Mouse (Mus musculus) heart, postnatal 25 days (tissue): ENCODE data around the gene Akt1. TPM values are rescaled to one million over a fixed set of nuclear protein-coding genes. Genes with fewer than 3 reads are reported as not detected.

ENCODE experiments used
- DNase-seq: peaks from one replicate; pipeline ENCODE4 v3.0.0; 2022; ENCODE audit warnings: low spot score
- intact Hi-C: fragments of 180-260 bp; cut with DNase I; formaldehyde crosslinking; loops from one replicate; pipeline ENCODE4 v1.15.1; 2025
- total RNA-seq, 2 experiments: library from RNA; stranded (reverse); gene quantifications; 2 replicates each; pipeline ENCODE4 v1.2.3; 2021

Gene Akt1
- total RNA-seq, 2 experiments from 2014 or later = 206 to 215 TPM

DNA sequence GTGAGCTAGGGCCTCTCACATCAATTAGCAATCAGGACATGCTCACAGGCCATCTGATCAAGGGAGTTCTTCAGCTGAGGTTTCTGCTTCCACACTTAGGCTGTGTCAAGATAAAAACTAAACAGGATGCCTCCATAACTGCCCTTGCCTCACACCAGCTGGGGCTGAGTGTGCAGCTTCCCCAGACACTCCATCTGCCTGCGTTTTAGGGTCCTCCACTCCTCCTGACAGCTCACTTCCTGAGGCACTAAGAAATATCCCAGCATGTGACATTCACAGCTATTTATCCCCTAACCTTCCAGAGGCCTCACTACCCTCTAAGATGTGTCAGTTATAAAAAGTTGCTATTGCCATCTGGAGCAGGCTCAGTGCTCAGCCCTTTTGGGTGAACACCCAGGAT lies 43.2 kb downstream of the Akt1 start:
- intact Hi-C loops = no loop called here
- DNase-seq = no peak

DNA sequence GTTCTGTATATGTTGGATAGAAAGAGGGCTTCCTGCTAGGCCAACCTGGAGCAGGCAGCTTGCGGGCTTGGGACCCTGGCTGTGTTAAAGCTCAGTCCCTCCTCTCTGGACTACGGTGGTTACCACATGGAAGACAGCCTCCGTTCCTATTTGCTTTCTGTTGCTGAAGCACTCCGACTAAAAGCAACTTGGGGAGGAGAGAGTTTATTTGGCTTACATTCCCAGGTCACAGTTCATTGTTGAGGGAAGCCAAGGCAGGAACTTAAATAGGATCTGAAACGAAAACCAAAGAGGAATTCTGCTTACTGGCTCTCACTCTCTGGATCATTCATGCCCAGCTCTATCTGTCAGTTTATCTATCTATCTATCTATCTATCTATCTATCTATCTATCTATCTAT lies 43.9 kb downstream of the Akt1 start:
- intact Hi-C loops = no loop called here
- DNase-seq = no peak

DNA sequence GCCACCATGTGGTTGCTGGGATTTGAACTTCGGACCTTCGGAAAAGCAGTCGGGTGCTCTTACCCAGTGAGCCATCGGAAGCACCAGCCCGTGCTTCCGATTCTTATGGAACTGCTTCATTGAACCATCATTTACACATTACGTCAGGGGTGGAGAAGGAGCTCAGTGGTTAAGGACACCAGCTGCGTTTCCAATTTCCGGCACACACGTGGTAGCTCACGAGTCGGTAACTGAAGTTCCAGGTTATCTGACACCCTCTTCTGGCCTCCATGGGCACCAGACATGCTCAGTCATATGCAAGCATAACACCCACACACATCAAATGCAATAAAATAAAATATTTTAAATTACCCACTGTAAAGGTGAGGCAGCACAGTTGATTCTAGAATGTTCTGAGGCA lies 44.7 kb downstream of the Akt1 start:
- intact Hi-C loops = no loop called here
- no peak for DNase-seq

DNA sequence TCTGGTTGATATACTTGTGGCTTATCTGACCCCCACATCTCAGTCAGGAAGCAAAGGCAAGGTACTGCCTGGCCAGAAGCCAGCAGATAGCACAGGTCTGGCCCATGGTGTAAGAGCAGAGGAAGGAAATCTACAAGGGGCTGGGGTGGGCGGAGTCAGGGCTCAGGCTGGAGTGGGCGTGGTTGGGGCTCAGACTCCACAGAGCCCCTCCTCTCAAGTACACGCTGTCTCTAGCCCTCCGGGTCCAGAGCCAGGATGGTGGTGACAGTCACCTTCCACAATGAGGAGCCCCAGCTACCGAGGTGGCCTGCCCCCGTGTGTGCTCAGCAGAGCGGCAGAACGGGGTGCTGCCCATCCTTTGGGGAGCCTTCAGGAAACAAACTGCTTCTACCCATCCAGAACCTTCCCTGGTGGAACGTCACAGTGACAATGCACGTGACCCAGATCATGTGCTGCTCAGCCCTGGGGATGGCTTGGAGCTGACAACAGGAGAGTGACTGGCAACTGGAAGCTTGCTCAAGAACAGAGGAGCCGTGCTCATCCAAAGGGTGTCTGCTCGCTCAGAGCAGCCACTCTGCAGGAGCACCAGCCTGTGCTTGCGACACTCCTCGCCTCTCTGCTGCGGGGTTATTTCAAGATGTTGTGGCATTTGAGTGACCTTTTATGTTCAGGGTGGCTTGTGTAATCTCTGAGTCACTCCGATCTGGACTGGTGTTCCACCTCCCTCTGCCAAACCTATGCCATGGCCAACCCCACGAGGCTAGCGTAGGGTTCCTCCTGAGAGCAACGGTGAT lies 45.6 kb downstream of the Akt1 start:
- intact Hi-C loops = no loop called here
- peak; percentile 39 for DNase-seq

DNA sequence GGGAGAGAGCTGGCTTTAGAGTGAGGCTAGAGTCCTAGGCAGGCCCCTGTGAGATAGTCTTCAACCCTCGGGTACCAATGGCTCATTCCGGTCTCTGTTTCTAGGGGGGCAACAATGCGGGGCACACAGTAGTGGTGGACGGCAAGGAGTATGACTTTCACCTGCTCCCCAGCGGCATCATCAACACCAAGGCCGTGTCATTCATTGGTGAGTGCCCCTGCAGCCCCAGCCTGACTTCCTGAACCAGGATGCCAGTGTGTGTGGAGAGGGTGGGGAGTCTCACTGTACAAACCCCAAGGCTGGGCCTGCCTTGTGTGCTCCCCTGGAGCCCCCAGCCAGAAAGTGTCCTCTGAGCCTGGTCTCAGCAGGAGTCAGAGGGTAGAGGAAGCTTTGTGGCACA lies 46.5 kb downstream of the Akt1 start:
- intact Hi-C loops = no loop called here
- DNase-seq = no peak

DNA sequence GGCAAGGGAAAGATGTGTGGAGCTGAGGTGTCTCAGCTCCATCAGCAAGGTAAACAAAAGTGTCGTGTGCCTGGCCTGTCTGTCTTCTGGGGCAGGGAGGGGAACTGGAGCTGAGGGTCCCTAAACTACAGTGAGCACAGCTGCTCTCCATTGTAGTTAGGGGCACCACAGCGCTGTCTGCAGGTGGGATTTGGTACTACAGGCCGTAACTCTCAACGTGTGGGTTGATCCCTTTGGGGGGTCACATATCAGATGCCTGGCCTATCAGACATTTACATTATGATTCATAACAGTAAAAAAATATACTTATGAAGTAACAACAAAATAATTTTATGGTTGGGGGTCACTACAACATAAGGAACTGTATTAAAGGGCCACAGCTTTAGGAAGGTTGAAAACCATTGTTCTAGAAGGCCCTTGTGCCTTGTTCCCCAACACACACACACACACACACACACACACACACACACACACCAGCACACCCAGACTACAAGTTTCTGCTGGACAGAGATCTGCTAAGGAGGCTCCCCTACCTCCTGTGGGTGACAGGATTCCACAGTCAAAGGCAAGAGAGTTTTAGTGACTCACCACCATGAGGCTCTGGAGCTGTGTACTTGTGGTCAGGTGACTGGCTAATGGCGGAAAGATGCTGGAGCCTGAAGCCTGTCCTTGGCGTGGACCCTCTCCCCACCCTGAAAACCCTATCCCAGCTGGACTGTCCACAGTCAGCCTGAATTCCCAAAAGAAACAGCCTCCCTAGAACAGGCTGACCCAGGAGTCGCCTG lies 47.4 kb downstream of the Akt1 start:
- DNase-seq = no peak
- intact Hi-C loops = no loop called here

DNA sequence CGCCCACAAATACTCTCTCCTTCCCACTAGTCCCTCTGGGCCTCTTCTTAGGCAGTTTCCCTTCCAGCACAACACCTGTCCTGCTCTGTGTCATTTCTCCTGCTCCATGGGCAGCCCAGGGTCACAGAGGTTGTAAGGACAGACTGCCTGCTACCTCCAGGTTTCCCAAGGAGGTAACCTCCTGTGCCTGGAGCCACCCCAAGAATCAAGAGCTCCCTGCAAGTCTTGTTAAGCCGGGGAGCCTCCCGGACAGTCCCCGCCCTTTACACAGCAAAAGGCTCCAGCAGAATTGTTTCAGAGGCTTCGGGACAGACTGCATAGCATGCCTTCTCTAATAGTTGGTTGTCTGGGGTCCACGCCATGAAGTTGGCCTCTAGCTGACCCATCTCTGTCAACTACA lies 48.2 kb downstream of the Akt1 start:
- DNase-seq = no peak
- intact Hi-C loops = no loop called here

DNA sequence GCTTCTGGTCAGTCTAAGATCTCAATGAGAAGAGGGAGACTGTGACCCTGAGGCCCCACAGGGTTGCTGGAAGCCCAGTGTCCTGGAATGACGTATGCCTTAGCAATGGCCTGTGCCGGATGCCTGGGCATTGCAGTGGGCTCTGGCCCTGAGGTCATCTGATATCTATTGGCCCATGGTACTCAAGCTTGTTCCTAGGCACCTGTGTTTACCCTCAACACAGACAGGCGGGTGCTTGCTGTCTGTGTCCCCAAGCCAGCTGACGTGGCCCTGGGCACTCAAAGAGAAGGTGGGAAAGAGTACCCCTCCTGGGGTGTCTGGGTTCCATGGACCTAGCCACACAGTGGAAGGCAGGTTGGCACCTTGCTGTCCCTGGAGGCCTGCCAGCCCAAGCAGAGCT lies 49.0 kb downstream of the Akt1 start:
- DNase-seq = no peak
- intact Hi-C loops = no loop called here

DNA sequence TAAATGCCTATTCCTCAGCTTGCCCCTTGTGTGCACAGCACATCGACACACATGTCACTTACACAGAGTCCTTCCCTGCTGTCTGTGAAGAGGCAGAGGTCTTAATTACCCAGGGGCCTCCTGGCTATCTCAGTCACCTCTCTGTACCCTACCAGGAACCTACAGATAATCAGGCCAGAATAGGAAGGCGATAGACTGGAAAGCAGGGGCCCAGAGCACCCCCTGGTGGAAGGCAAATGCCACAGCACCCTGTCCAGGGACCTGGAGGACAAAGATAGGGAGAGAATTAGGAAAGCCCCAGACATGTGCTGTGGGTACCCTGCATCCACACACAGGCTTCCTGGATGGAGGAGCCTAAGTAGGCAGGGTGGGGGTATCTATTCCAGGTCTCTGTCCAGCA lies 50.9 kb downstream of the Akt1 start:
- DNase-seq = no peak

DNA sequence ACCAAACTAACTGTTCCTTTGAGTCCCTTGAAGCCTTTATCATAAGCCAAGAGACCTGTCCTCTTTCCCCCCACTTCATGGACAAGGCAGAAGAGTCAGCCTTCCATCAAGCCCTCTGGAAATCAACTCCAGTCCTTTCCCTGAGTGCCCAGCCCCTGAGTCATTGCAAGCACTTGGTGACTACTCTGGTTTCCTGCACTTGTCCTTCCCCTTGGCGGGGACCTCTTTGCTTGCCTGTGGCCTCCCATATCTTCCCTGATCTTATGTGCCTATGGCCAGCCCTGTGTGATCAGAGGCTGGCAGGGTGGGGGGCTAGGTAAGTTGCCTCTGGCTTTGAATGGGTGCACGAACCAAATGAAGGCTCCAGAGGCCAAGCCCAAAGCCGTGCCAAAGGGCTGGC lies 52.8 kb downstream of the Akt1 start:
- DNase-seq = no peak
- intact Hi-C loops = no loop called here

More for the DNA sequence above, 50.9 kb downstream of the Akt1 start:
- intact Hi-C loops = loop anchor here (1.0 kb wide), 1 partner anchor 71 kb away; no protein-coding TSS in a partner anchor

DNA sequence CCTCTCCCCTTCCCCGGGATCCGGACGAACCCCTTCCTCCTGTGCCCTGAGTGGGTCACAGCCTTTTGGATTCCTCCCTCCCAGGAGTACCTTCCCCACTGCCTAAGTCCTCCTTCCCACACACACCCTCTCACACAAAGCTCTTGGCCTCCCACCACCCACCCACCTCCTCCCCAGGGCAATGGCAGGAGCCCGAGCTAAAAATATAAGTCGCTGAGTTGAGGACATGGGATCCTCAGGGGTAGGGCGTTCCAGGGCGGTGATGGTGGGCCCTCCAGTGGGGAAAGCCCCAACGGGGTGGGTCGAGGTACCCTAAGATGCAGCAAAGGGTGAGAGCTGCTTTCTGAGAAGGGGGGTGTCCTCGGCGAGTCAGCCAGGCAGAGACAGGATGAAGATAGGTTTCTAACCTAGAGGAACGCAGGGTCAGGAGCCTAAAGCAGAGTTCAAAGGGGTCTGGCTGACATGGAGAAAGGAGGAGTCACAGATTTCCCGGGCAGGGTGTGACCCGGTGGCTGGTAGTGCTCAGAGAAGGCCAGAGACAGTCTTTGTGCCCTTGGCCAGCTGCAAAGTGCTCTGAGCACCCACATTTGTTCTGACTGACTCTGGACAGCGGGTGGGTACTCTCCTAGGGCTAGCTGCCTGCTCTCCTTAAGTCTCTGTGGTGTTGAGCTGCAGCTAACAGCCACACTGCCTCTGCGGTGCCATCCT lies 54.2 kb downstream of the Akt1 start:
- no peak for DNase-seq
- intact Hi-C loops = no loop called here

DNA sequence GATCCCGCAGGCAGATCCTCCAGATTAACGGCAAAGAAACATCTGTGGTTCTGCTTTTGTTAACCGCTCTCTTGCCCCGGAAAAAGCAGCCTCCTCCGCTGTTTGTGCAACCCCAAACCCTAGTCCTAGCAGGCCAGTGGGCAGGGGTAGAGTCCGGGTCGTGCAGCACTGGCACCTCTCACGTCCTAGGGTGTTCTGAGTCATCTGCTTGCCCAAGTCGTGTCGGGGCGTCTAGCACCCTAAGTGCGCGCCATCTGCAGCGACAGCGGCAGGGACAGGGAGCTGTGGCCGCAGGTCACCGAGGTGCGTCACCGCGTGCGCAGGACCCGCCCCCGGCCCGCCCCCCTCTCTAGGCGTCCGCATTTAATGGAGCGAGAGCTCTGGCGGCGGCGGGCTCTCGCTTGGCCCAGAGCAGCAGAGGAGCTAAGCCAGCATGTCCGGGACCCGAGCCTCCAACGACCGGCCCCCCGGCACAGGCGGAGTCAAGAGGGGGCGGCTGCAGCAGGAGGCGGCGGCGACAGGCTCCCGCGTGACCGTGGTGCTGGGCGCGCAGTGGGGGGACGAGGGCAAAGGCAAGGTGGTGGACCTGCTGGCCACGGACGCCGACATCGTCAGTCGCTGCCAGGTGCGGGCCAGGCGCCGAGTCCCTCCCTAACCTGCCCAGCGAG lies 54.9 kb downstream of the Akt1 start, which contains the start of gene Adssl1:
Adssl1 (plus strand) TSS at position 360 of the 668 bp plus-strand sequence.
- intact Hi-C loops = loop anchor here (5.0 kb wide), 1 partner anchor 123 kb away; no protein-coding TSS in a partner anchor
- DNase-seq = peak; percentile 53

DNA sequence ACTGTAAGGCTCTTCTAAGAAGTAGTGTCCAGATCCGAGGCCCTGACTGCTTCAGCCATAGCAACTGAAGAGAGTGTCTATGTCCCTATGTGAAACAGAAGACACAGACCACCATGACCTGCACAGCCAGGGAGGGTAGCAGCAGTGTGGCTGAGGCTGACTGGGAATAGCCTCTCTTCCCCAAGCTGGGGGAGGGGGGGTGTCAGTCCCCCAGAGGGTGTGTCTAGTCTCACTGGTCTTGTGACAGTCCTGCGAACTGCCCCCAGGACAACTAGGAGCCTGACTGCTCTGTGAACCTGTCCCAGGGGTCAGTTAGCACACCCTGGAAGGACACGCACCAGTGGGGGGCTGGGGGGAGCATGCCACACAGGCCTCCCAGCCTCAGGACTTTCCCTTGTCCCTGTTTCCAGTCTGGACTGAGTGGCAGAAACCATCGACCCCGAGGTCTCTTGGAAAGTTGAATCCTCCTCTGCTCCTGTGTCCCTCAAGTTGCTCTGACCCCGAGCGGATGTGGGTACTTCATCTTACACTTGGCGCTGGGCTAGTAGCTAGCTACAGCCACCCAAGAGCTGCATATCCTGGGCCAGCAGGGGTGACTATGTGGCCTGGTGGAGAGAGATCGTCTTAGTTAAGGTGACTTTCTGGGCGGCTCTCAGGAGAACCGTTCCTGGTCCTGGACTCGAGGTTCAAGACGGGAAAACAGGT lies 55.6 kb downstream of the Akt1 start:
- no peak for DNase-seq
- intact Hi-C loops = loop anchor here (5.0 kb wide), 1 partner anchor 122 kb away; no protein-coding TSS in a partner anchor

DNA sequence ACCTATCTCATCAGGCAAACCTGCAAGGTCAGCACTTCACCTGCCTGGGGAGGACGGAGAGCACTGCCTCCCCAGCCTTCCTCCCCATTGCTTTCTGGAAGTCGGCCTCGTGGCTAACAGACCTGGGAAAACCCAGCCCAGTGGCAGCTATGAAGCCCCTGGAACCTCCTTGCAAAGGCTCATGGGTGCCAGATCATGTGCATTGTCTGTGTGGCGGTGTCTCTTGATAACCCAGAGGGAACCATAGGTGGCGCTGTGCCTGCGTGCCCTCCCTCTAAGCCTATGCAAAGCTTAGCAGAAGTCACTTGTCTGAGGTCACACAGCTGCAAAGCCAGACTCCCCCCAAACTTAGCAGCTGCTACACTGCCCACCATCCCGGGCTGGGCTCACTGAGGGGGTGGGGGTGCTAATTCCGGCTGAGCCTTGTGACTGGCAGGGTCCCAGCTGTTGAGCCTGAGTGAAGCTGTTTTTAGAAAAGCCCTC lies 56.7 kb downstream of the Akt1 start:
- peak; percentile 49 for DNase-seq
- intact Hi-C loops = loop anchor here (5.0 kb wide), 1 partner anchor 121 kb away; no protein-coding TSS in a partner anchor

DNA sequence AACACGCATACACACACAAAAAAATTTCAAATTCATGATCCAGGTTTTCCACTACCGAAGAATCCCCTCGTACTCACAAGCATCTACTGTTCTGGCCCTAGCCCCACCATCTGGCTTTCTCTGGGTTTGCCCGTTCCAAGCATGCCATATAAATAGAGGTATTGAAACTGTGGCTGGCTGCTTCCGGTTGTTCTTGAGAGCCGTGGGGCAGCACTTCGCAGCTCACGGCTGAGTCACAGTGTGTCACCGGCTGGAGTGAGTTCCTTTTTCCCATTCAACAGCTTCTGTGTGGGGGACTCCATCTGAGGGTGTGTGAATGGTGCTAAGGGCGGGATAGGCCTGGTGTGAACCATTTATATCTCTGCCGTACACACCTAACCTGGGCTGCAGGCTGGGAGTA lies 57.5 kb downstream of the Akt1 start:
- intact Hi-C loops = loop anchor here (5.0 kb wide), 1 partner anchor 120 kb away; no protein-coding TSS in a partner anchor
- DNase-seq = no peak

DNA sequence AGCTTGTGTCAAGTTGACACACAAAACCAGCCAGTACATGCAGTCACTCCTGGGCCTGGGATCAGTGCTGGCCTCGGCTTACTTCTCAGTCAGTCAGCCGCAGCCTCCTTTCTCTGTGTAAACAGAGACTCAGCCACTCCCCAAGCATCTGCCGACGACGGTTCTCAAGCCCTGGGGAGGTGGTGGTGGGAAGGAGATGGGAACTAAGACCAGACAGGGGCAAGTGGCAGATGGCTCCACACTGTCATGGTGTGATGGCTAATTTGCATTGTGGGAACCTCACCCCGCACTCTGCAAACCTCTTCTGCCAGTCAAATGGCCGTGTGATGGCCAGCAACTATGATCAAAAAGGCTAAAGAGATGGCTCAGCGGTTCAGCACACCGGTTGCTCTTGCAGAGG lies 58.0 kb downstream of the Akt1 start:
- DNase-seq = no peak
- intact Hi-C loops = loop anchor here (5.0 kb wide), 1 partner anchor 119 kb away; no protein-coding TSS in a partner anchor

DNA sequence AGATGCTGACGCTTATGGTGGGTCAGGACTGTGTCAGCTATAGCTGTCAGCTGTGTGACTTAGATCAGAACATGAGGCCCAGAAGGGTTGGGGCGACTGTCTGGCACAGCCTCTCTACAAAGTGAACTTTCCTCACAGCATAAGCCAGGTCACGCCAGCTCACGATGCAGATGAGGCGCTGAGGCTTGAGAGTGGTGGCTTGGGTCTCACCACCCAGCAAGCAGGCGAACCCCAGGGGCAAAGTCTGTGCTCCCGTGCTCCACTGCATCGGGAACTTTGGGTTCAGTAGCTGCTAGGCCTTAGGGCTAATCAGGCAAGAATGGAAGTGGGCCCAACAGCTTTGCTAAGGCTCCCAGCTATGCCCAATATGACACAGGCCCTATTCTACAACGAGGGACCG lies 65.7 kb downstream of the Akt1 start:
- DNase-seq = no peak
- intact Hi-C loops = no loop called here

DNA sequence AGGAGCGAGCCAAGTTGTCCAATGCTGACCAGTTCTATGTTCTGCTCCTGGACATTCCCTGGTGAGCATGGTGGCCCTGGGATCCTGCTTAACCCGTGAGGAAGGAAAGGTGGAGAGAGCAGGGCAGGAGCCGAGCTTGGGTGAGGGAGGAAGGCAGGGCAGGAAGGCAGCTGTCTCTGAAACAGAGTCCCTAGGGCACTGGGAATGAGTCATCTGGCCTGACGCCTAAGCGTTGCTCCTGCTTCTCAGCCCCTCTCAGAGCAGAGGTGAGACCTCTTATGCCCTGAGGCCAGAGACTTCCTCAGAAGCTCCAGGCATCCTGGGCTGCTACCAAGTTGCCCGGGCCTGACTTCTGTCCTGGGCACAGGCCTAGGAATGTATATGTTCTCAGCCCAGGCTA lies 67.7 kb downstream of the Akt1 start:
- intact Hi-C loops = no loop called here

DNA sequence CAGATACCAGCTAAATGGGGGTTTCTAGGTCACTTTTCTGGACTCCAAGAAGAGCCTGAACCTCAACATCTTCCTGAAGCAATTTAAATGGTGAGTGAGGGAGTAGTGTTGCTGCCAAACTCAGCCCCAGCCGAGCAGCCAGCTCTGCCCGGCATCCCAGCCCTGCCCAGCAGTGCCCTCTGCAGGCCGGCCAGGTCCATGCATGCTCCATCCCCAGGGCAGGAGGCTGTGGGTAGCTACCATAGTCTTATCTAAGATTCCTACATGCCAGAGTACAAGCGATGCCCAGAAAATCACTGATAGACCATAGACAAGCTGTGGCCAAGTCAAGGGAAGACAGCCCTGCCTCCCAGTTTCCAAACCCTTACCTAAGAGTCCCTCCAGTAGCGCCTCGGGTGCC lies 68.9 kb downstream of the Akt1 start:
- intact Hi-C loops = loop anchor here (1.0 kb wide), 1 partner anchor 53 kb away; no protein-coding TSS in a partner anchor

More for the DNA sequence above, 67.7 kb downstream of the Akt1 start:
- DNase-seq = no peak

More for the DNA sequence above, 68.9 kb downstream of the Akt1 start:
- no peak for DNase-seq
